Mouse (Mus musculus): Measurements from ENCODE around the gene Wrap53. TPM values are rescaled to one million over a fixed set of nuclear protein-coding genes. Genes with fewer than 3 reads are reported as not detected.

Gene Wrap53
- polyA plus RNA-seq, 1 experiment from 2014 or later: 22.5 TPM

- no peaks in the 10 kb centered on the region for H3K27me3 ChIP-seq (ENCODE audit: control insufficient read depth, insufficient read depth, low read length)
- no peak overlapping the region for H3K4me3 ChIP-seq (replicated peaks; ENCODE audit: low read depth, low read length)
- peaks cover 70% of the 10 kb centered on the region for H3K4me1 ChIP-seq (ENCODE audit: control insufficient read depth, insufficient read depth, low read length)
- DNase-seq (no peak), ATAC-seq (ENCODE audit: low FRiP score, low TSS enrichment) (no peak)
- no peaks in the 10 kb centered on the region for H3K9me3 ChIP-seq (ENCODE audit: control insufficient read depth, low read length)
- H3K27ac ChIP-seq (replicated peaks; ENCODE audit: low read depth, low read length): peak overlapping the region; percentile 55
- H3K36me3 ChIP-seq (ENCODE audit: control insufficient read depth, insufficient read depth, low read length): peaks cover 32% of the 10 kb centered on the region
- H3K9ac ChIP-seq (replicated peaks; ENCODE audit: low read length): no peak overlapping the region
- 78% methylated on average over 5 of the region's 5 CpGs for WGBS
- no peak overlapping the region for H3K4me2 ChIP-seq (ENCODE audit: low read length)
These were observed 25.4 kb downstream of the Wrap53 start for GRCm38 (mm10) chr11:69554539-69555140.

- peak overlapping the region; percentile 53 for H3K4me2 ChIP-seq (ENCODE audit: low read length)
- peak overlapping the region; percentile 95 for H3K27ac ChIP-seq (replicated peaks; ENCODE audit: low read depth, low read length)
- peak overlapping the region; percentile 21; the same call in 1 of the 2 replicates for H3K9ac ChIP-seq (replicated peaks; ENCODE audit: low read length)
- H3K27me3 ChIP-seq (ENCODE audit: control insufficient read depth, insufficient read depth, low read length): no peaks in the 10 kb centered on the region
- no peaks in the 10 kb centered on the region for H3K9me3 ChIP-seq (ENCODE audit: control insufficient read depth, low read length)
- 3% methylated on average over 2 of the region's 2 CpGs for WGBS
- ATAC-seq (ENCODE audit: low FRiP score, low TSS enrichment) (peak; percentile 0; the same call in 1 of the 2 replicates), DNase-seq (no peak)
- H3K4me3 ChIP-seq (replicated peaks; ENCODE audit: low read depth, low read length): 0 out of 2 replicates have a peak overlapping the region, but pooled peaks have one; percentile 8
- H3K36me3 ChIP-seq (ENCODE audit: control insufficient read depth, insufficient read depth, low read length): peaks cover 32% of the 10 kb centered on the region
- peaks cover 69% of the 10 kb centered on the region for H3K4me1 ChIP-seq (ENCODE audit: control insufficient read depth, insufficient read depth, low read length)
These were observed 26.7 kb downstream of the Wrap53 start for GRCm38 (mm10) chr11:69553341-69553721.

GRCm38 (mm10) chr11:69552622-69553340 lies 27.3 kb downstream of the Wrap53 start:
- Histone ChIP-seq H3K4me3 (replicated peaks; ENCODE audit: low read depth, low read length) (0 out of 2 replicates have a peak overlapping the region, but pooled peaks have one; percentile 8), H3K36me3 (ENCODE audit: control insufficient read depth, insufficient read depth, low read length) (peaks cover 32% of the 10 kb centered on the region), H3K4me1 (ENCODE audit: control insufficient read depth, insufficient read depth, low read length) (peaks cover 69% of the 10 kb centered on the region), H3K4me2 (ENCODE audit: low read length) (peak overlapping the region; percentile 53), H3K9me3 (ENCODE audit: control insufficient read depth, low read length) (no peaks in the 10 kb centered on the region), H3K27ac (replicated peaks; ENCODE audit: low read depth, low read length) (peak overlapping the region; percentile 95), H3K9ac (replicated peaks; ENCODE audit: low read length) (peak overlapping the region; percentile 21; the same call in 1 of the 2 replicates), H3K27me3 (ENCODE audit: control insufficient read depth, insufficient read depth, low read length) (no peaks in the 10 kb centered on the region)
- 5% methylated on average over 14 of the region's 14 CpGs for WGBS
- peak; percentile 90 for ATAC-seq (ENCODE audit: low FRiP score, low TSS enrichment)
- DNase-seq: peak; percentile 94

GRCm38 (mm10) chr11:69551310-69551709 lies 28.7 kb downstream of the Wrap53 start:
- DNase-seq (no peak), ATAC-seq (ENCODE audit: low FRiP score, low TSS enrichment) (no peak)
- Histone ChIP-seq H3K4me1 (ENCODE audit: control insufficient read depth, insufficient read depth, low read length) (peaks cover 64% of the 10 kb centered on the region), H3K27me3 (ENCODE audit: control insufficient read depth, insufficient read depth, low read length) (no peaks in the 10 kb centered on the region), H3K4me2 (ENCODE audit: low read length) (no peak overlapping the region), H3K27ac (replicated peaks; ENCODE audit: low read depth, low read length) (0 out of 2 replicates have a peak overlapping the region, but pooled peaks have one; percentile 26), H3K9me3 (ENCODE audit: control insufficient read depth, low read length) (no peaks in the 10 kb centered on the region), H3K36me3 (ENCODE audit: control insufficient read depth, insufficient read depth, low read length) (peaks cover 23% of the 10 kb centered on the region), H3K4me3 (replicated peaks; ENCODE audit: low read depth, low read length) (no peak overlapping the region), H3K9ac (replicated peaks; ENCODE audit: low read length) (no peak overlapping the region)
- 58% methylated on average over 4 of the region's 4 CpGs for WGBS

- peaks cover 64% of the 10 kb centered on the region for H3K4me1 ChIP-seq (ENCODE audit: control insufficient read depth, insufficient read depth, low read length)
- no peak for ATAC-seq (ENCODE audit: low FRiP score, low TSS enrichment)
- H3K27me3 ChIP-seq (ENCODE audit: control insufficient read depth, insufficient read depth, low read length): no peaks in the 10 kb centered on the region
- H3K4me3 ChIP-seq (replicated peaks; ENCODE audit: low read depth, low read length): no peak within 1 kb of the TSS
- peak within 1 kb of the TSS; percentile 26; the same call in 1 of the 2 replicates for H3K9ac ChIP-seq (replicated peaks; ENCODE audit: low read length)
- no peak for DNase-seq
- 0 out of 2 replicates have a peak, but pooled peaks cover 2% of the 10 kb centered on the region for H3K36me3 ChIP-seq (ENCODE audit: control insufficient read depth, insufficient read depth, low read length)
- 45% methylated on average over 12 of the region's 12 CpGs for WGBS
- no peaks in the 10 kb centered on the region for H3K9me3 ChIP-seq (ENCODE audit: control insufficient read depth, low read length)
- H3K4me2 ChIP-seq (ENCODE audit: low read length): peak within 1 kb of the TSS; percentile 88; the same call in 1 of the 2 replicates
- peak within 1 kb of the TSS; percentile 93 for H3K27ac ChIP-seq (replicated peaks; ENCODE audit: low read depth, low read length)
These were observed 30.9 kb downstream of the Wrap53 start, which contains the start of gene Dnah2 for GRCm38 (mm10) chr11:69549060-69549656. TSS of gene Dnah2 (minus strand) at chr11:69549110.

- H3K27me3 ChIP-seq (ENCODE audit: control insufficient read depth, insufficient read depth, low read length): no peaks in the 10 kb centered on the region
- peaks cover 51% of the 10 kb centered on the region for H3K4me1 ChIP-seq (ENCODE audit: control insufficient read depth, insufficient read depth, low read length)
- ATAC-seq (ENCODE audit: low FRiP score, low TSS enrichment) (no peak), DNase-seq (no peak)
- peak overlapping the region; percentile 88 for H3K4me2 ChIP-seq (ENCODE audit: low read length)
- H3K4me3 ChIP-seq (replicated peaks; ENCODE audit: low read depth, low read length): peak overlapping the region; percentile 42
- H3K27ac ChIP-seq (replicated peaks; ENCODE audit: low read depth, low read length): peak overlapping the region; percentile 93
- H3K9me3 ChIP-seq (ENCODE audit: control insufficient read depth, low read length): no peaks in the 10 kb centered on the region
- H3K36me3 ChIP-seq (ENCODE audit: control insufficient read depth, insufficient read depth, low read length): no peaks in the 10 kb centered on the region
- WGBS: 3% methylated on average over 15 of the region's 15 CpGs
- H3K9ac ChIP-seq (replicated peaks; ENCODE audit: low read length): peak overlapping the region; percentile 61
These were observed 33.0 kb downstream of the Wrap53 start for GRCm38 (mm10) chr11:69547071-69547470.

GRCm38 (mm10) chr11:69546423-69547053 lies 33.5 kb downstream of the Wrap53 start:
- H3K4me1 ChIP-seq (ENCODE audit: control insufficient read depth, insufficient read depth, low read length): peaks cover 48% of the 10 kb centered on the region

GRCm38 (mm10) chr11:69545957-69546356 lies 34.1 kb downstream of the Wrap53 start:
- DNase-seq (peak; percentile 60), ATAC-seq (ENCODE audit: low FRiP score, low TSS enrichment) (0 out of 2 replicates have a peak, but pooled peaks have one; percentile 5)
- Histone ChIP-seq H3K36me3 (ENCODE audit: control insufficient read depth, insufficient read depth, low read length) (no peaks in the 10 kb centered on the region), H3K27ac (replicated peaks; ENCODE audit: low read depth, low read length) (peak overlapping the region; percentile 93), H3K4me2 (ENCODE audit: low read length) (peak overlapping the region; percentile 88), H3K4me1 (ENCODE audit: control insufficient read depth, insufficient read depth, low read length) (peaks cover 48% of the 10 kb centered on the region), H3K4me3 (replicated peaks; ENCODE audit: low read depth, low read length) (peak overlapping the region; percentile 42), H3K9me3 (ENCODE audit: control insufficient read depth, low read length) (no peaks in the 10 kb centered on the region), H3K27me3 (ENCODE audit: control insufficient read depth, insufficient read depth, low read length) (no peaks in the 10 kb centered on the region), H3K9ac (replicated peaks; ENCODE audit: low read length) (peak overlapping the region; percentile 61)
- WGBS: 9% methylated on average over 7 of the region's 7 CpGs

More at GRCm38 (mm10) chr11:69546423-69547053, 33.5 kb downstream of the Wrap53 start:
- Histone ChIP-seq H3K36me3 (ENCODE audit: control insufficient read depth, insufficient read depth, low read length) (no peaks in the 10 kb centered on the region), H3K27me3 (ENCODE audit: control insufficient read depth, insufficient read depth, low read length) (no peaks in the 10 kb centered on the region), H3K27ac (replicated peaks; ENCODE audit: low read depth, low read length) (peak overlapping the region; percentile 93), H3K4me2 (ENCODE audit: low read length) (peak overlapping the region; percentile 88), H3K9me3 (ENCODE audit: control insufficient read depth, low read length) (no peaks in the 10 kb centered on the region), H3K4me3 (replicated peaks; ENCODE audit: low read depth, low read length) (peak overlapping the region; percentile 42), H3K9ac (replicated peaks; ENCODE audit: low read length) (peak overlapping the region; percentile 61)
- ATAC-seq (ENCODE audit: low FRiP score, low TSS enrichment) (peak; percentile 81), DNase-seq (peak; percentile 92)
- WGBS: under 1% methylated on average over 44 of the region's 44 CpGs

Measured in midbrain, embryonic 14.5 days (tissue).